Mouse (Mus musculus): Measurements from ENCODE around the gene Gm3238. TPM values are rescaled to one million over a fixed set of nuclear protein-coding genes. Genes with fewer than 3 reads are reported as not detected.
"Not testable (repeated sequence)": the region's sequence is repeated elsewhere in the genome, so short reads cannot be mapped to it uniquely, and the experiment has no call there.

Gene Gm3238
- total RNA-seq (2021) = not detected
- long read RNA-seq = 0 reads

DNA sequence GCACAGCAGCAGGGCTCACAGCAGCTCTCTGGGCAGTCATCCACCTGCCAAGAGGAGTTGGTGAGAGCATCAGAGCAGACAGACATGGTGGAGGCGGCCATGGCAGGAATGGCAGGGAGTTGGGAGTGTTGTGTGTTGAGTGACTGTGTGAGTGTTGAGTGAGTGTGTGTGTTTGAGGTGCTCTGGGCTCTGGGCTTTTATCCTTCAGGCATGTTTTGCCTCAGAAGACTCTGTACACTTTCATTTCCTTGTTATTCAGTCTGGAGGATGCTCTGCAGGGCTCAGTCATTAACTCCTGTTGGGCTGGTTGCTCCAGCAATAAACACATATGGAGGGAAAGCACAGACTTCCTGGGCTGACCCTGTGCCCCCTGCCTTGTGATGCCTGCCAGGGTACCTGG is at the start of gene Gm3238:
Gm3238 (minus strand) TSS at position 101 of the 400 bp plus-strand sequence.
- not testable (repeated sequence) for DNase-seq (ENCODE audit: low spot score in 2 of 2)

DNA sequence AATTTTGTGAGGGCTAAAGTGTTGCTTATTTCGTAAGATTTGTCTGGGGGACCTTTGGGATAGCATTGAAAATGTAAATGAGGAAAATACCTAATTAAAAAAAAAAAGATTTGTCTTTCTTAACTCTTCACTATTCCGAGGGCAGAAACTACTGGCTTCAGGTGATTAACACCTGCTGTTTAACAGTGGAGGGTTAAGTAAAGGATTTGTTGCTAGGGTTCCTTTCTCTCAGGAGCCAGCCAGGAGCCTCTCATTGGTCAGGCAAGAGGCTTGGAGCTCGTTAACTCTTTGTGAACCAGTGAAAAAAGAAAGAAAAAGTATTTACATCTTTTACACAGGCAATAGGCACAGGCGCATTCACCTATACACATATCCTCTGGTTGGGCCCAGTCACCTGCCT is 48.1 kb upstream of the Gm3238 start:
- DNase-seq (ENCODE audit: low spot score in 2 of 2) = no peak

DNA sequence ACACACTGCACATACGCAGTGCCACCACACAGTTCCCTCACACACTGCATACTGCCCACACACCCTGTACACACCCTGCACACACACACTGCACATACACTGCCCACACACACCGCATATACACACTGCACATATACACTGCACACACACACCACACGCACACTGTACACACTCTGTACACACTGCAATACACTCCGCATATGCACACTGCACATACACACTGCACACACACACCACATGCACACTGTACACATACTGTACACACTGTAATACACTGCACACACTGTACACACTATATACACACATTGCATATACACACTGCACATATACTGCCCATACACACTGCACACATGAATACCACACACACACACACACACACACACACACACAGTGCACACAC is 47.4 kb upstream of the Gm3238 start:
- no peak for DNase-seq (ENCODE audit: low spot score in 2 of 2)

DNA sequence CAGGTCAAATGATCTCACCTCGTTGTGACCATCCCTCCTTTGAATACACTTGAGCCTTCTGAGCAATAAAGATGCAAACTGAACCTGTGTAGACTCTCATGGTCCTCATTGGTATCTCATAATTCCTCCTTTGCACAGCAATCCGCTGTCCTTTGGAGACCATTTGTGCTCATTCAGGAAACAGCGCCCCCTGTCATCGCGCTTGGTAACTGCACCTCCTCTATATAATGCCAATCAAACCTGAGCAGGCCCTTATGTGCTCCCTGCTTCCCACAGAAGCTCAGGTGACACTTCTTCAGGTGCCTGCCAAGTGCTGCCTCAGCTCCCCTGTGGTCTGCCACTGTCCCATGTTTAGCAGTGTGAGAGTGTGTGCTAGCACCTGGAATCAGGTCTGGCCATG is 44.4 kb upstream of the Gm3238 start:
- DNase-seq (ENCODE audit: low spot score in 2 of 2) = no peak

DNA sequence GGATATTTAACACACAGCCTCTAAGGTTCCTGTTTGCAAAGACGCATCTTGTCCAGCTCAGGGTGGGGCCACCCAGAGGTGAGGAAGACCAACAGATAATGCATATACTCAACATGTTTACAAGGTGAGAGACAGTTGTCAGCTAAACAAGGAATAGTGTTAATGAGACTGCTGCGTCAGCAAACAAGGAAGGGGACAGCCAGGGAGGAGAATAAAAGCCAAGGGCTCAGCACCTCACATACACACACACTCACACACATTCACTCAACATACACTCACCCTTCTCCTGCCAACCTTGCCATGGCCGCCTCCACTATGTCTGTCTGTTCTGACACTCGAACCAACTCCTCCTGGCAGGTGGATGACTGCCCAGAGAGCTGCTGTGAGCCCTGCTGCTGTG is 43.3 kb upstream of the Gm3238 start, which contains the start of gene Gm2696:
Gm2696 (plus strand) TSS at position 301 of the 400 bp plus-strand sequence.
- DNase-seq (ENCODE audit: low spot score in 2 of 2) = no peak

DNA sequence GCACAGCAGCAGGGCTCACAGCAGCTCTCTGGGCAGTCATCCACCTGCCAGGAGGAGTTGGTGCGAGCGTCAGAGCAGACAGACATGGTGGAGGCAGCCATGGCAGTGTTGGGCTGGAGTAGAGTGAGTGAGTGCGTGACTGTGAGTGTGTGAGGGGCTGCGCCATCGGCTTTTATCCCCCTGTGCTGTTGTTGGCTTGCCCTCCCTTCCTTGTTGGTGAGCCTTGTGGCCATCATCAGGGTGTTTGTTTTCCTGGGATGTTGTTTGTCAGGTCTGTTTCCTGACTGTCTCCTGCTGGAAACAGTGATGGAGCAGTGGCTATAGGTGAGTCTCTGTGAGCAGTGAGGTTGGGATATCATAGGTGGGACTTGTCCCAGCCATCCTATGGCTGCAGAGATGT is 40.6 kb upstream of the Gm3238 start, which contains the start of gene Gm9507:
Gm9507 (minus strand) TSS at position 101 of the 400 bp plus-strand sequence.
- DNase-seq (ENCODE audit: low spot score in 2 of 2) = no peak

DNA sequence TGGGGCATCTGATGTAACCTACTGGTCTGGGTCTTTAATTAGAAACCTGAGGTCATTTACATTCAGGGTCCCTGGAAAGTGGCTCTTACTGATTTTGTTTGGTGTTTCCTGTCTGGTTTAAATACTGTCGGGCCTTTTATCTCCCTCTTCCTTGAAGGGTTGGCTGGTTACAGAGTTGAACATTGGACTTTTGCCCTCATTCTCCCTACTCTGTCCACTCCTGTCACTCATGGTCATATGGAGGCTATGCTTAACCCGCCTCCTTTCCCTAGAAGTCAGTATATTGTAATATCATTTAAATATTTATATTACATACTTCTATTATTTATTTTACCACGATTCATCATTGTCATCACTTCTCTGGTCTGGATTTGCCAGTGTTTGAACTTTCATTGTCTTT is 33.0 kb upstream of the Gm3238 start:
- no peak for DNase-seq (ENCODE audit: low spot score in 2 of 2)

DNA sequence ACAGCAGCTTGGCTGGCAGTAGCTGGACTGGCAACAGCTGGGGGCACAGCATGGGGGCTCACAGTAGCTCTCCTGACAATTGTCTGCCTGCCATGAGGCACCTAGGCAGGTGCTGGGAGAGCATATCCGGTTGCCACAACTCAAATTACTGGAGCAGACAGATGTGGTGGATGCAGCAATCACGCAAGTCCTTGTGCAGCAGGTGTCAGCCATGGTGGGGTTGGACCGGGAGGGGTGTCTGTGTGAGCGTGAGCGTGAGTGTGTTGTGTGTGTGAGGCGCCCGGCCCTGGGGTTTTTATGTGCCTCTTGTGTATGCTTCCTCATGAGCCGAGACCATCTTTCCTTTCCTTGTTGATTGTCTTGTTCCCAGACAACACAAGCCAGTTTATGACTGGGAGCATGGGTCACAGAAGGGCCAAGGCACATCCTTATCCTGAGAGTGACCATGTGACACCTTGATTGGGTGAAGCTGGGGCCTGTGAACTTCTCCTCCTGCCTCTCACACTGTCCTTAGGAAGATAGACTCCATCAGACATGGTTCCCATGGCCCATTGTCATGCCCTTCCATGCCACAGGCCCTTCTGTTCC is 27.9 kb upstream of the Gm3238 start, which contains the start of gene Gm19668:
Gm19668 (minus strand) TSS at position 213 of the 588 bp plus-strand sequence.
- DNase-seq (ENCODE audit: low spot score in 2 of 2) = no peak

DNA sequence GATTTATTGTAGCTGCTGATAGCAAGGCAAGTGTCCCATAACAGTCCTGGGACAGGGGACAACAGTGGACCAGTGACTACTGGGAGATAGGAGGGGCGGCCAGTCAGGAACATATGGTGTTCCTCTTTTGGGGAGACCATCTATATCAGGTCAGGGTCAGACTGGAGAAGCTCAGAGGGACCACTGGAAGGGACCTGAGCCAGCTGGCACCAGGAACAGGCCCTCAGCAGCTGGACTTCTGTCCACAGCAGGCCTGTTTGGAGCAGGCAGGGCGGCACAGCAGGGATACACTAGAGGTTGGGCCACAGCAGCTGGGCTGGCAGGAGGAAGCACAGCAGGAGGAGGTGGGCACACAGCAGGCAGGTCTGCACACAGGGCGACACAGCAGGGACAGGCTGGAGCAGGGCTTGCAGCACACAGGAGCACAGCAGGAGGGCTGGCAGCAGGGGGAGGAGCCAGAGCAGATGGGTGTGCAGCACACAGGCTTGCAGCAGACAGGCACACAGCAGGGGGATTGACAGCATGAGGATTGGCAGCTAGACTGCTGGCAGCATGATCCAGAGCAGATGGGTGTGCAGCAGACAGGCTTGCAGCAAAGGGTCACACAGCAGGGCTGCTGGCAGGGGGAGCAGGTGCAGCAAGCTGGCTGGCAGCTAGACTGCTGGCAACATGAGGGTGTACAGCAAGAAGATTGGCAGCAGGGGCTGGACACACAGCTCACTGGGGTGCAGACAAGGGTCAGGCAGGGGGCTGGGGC is 27.2 kb upstream of the Gm3238 start:
- DNase-seq (ENCODE audit: low spot score in 2 of 2) = not testable (repeated sequence)

DNA sequence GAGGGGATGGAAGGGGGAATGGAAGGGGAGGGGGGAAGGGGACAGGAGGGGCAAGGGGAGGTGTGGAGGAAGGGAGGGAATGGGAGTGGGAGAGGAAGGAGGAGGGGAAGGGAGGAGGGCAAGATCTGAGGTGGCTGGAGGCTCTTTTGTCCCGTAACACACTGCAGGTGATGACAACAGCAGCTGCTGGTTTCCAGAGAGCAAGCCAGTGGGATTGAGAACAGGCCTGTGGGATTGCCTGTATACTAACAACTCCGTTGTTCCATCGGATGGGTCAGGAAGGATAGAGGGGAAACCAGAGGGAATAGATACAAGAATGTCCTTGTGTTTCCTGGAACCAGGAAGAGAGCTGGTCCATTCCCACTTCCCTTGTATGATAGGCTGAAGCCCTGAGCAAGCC is 26.6 kb upstream of the Gm3238 start:
- no peak for DNase-seq (ENCODE audit: low spot score in 2 of 2)

DNA sequence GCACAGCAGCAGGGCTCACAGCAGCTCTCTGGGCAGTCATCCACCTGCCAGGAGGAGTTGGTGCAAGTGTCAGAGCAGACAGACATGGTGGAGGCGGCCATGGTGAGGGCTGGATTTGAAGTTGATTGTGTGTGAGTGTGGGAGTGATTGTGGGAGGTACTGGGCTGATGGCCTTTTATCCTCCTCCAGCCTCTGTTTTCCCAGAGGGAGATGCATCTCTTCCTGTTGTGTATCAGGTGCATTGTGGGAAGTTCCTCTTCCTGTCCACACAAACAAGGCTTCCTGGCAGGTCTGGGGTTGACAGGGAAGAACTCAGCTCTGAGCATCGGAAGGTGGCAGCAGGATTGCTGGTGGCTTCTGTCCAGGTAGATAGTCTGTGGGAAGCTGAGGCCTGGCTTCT is 23.9 kb upstream of the Gm3238 start, which contains the start of gene Gm9639:
Gm9639 (minus strand) TSS at position 101 of the 400 bp plus-strand sequence.
- DNase-seq (ENCODE audit: low spot score in 2 of 2) = no peak

DNA sequence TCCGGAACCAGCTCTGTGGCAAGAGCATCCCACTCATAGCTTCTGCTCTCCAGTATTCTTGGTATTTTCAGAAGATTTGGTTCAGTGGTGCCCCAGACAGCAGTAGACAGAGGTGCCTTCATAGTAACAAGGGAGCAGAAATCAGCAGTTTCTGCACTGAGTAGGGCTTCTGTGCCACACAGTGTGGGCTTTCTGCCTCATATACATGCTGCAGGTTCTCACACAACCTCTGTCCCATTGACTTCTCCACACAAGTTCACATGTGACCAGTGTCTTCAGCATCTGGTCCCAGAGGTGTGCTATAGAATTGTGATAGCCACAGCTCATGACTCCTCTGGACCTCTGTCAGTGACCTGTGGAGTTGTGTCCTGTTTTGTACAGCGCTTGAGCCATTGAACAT is 17.5 kb upstream of the Gm3238 start:
- DNase-seq (ENCODE audit: low spot score in 2 of 2) = no peak

DNA sequence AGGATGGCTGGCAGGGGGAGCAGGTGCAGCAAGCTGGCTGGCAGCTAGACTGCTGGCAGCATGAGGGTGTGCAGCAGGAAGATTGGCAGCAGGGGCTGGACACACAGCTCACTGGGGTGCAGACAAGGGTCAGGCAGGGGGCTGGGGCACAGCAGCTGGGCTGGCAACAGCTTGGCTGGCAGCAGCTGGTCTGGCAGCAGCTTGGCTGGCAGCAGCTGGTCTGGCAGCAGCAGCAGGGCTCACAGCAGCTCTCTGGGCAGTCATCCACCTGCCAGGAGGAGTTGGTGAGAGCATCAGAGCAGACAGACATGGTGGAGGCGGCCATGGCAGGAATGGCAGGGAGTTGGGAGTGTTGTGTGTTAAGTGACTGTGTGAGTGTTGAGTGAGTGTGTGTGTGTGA is 16.8 kb upstream of the Gm3238 start, which contains the start of gene Gm7137:
Gm7137 (minus strand) TSS at position 325 of the 400 bp plus-strand sequence.
- DNase-seq (ENCODE audit: low spot score in 2 of 2) = not testable (repeated sequence)

DNA sequence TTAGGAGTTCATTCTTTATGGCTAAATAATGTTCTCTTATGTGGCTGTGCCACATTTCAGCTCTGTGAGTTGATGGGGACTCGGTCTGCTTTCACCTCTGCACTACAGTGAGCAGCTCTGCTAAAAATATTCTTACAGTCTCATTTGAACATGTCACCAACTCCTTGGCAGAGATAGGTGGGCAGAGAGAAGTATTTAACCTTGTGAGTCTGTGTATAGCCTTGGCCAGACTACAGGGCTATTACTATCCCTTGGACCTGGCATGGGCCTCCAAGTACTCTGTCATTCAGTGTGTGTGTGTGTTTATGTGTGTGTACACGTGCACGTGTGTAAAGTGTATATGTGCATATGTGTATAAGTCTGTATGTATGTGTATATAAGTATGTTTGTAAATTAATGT is 12.3 kb upstream of the Gm3238 start:
- DNase-seq (ENCODE audit: low spot score in 2 of 2) = not testable (repeated sequence)

DNA sequence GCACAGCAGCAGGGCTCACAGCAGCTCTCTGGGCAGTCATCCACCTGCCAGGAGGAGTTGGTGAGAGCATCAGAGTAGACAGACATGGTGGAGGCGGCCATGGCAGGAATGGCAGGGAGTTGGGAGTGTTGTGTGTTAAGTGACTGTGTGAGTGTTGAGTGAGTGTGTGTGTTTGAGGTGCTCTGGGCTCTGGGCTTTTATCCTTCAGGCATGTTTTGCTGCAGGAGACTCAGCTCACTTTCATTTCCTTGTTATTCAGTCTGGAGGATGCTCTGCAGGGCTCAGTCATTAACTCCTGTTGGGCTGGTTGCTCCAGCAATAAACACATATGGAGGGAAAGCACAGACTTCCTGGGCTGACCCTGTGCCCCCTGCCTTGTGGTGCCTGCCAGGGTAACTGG is 11.3 kb upstream of the Gm3238 start, which contains the start of gene Gm3250:
Gm3250 (minus strand) TSS at position 101 of the 400 bp plus-strand sequence.
- DNase-seq (ENCODE audit: low spot score in 2 of 2) = not testable (repeated sequence)

DNA sequence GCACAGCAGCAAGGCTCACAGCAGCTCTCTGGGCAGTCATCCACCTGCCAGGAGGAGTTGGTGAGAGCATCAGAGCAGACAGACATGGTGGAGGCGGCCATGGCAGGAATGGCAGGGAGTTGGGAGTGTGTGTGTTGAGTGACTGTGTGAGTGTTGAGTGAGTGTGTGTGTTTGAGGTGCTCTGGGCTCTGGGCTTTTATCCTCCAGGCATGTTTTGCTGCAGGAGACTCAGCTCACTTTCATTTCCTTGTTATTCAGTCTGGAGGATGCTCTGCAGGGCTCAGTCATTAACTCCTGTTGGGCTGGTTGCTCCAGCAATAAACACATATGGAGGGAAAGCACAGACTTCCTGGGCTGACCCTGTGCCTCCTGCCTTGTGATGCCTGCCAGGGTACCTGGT is 5.7 kb upstream of the Gm3238 start, which contains the start of gene Gm7138:
Gm7138 (minus strand) TSS at position 101 of the 400 bp plus-strand sequence.
- DNase-seq (ENCODE audit: low spot score in 2 of 2) = not testable (repeated sequence)

DNA sequence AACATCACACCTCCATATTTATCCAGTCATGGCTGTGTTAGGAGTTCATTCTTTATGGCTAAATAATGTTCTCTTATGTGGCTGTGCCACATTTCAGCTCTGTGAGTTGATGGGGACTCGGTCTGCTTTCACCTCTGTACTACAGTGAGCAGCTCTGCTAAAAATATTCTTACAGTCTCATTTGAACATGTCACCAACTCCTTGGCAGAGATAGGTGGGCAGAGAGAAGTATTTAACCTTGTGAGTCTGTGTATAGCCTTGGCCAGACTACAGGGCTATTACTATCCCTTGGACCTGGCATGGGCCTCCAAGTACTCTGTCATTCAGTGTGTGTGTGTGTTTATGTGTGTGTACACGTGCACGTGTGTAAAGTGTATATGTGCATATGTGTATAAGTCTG is 1.0 kb upstream of the Gm3238 start:
- DNase-seq (ENCODE audit: low spot score in 2 of 2) = not testable (repeated sequence)

DNA sequence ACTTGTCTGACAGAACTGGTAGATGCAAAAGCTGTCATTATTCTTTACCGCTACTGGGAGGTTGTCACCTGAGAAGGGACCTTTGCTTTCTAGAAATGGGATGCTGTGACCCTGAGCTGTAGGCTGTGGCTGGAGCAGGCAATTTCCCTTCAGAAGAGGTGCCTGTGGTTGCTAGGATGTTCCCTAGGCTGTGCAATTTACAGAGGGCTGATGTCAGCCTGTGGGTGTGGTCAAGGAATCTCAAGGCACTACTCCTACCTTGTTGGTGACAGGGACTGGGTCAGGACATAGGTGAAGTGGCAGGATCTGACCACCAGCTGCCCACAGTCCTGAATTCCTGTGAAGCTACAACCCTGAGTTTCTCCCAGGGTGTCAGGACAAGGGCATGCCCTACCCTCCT is 1.4 kb downstream of the Gm3238 start:
- DNase-seq (ENCODE audit: low spot score in 2 of 2) = no peak

DNA sequence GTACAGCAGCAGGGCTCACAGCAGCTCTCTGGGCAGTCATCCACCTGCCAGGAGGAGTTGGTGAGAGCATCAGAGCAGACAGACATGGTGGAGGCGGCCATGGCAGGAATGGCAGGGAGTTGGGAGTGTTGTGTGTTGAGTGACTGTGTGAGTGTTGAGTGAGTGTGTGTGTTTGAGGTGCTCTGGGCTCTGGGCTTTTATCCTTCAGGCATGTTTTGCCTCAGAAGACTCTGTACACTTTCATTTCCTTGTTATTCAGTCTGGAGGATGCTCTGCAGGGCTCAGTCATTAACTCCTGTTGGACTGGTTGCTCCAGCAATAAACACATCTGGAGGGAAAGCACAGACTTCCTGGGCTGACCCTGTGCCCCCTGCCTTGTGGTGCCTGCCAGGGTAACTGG is 11.5 kb downstream of the Gm3238 start, which contains the start of gene Gm3233:
Gm3233 (minus strand) TSS at position 101 of the 400 bp plus-strand sequence.
- not testable (repeated sequence) for DNase-seq (ENCODE audit: low spot score in 2 of 2)

DNA sequence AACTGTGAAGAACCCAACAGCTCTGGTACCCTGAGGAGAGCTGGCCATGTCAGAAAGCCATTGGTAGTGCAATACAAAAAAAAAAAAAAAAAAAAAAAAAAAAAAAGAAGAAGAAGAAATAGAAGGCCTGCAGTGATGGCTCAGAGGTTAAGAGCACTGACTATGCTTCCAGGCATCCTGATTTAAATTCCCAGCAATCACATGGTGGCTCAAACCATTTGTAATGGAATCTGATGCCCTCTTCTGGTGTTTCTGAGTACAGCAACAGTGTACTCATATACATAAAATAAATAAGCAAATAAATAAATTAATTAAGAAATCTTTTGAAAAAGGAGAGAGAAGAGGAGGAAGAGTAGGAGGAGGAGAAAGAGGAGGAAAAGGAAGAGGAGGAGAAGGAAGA is 17.7 kb downstream of the Gm3238 start:
- no peak for DNase-seq (ENCODE audit: low spot score in 2 of 2)

DNA sequence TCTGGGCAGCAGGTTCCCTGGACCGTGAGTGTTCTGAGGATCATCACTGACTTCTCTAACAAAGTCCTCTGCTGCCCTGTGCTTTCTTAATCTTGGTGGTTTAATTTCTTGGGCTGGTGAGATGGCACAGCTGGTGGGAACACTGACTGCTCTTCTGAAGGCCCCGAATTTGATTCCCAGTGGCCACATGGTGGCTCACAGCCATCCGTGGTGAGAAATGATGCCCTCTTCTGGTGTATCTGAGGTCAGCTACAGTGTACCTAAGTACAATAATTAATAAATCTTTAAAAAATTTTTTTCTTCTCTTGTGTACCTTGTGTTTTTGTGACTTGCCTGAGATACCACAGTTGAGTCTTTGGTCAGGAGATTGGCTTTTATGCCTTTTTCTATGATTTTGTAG is 18.8 kb downstream of the Gm3238 start:
- DNase-seq (ENCODE audit: low spot score in 2 of 2) = not testable (repeated sequence)

DNA sequence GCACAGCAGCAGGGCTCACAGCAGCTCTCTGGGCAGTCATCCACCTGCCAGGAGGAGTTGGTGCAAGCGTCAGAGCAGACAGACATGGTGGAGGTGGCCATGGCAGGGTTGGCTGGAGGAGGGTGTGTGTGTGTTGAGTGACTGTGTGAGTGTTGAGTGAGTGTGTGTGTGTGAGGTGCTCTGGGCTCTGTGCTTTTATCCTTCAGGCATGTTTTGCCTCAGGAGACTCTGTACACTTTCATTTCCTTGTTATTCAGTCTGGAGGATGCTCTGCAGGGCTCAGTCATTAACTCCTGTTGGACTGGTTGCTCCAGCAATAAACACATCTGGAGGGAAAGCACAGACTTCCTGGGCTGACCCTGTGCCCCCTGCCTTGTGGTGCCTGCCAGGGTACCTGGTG is 19.9 kb downstream of the Gm3238 start, which contains the start of gene Gm9736:
Gm9736 (minus strand) TSS at position 101 of the 400 bp plus-strand sequence.
- DNase-seq (ENCODE audit: low spot score in 2 of 2) = not testable (repeated sequence)

Measured in layer of hippocampus, adult 18-20 months (tissue).